Mouse (Mus musculus) gastrocnemius, adult 18-20 months (tissue): ENCODE measurements around the gene Fga. TPM values are rescaled to one million over a fixed set of nuclear protein-coding genes. Genes with fewer than 3 reads are reported as not detected.

Experiments
- DNase-seq: peaks from one replicate; pipeline ENCODE4 v3.0.0; 2021; ENCODE audit warnings: low spot score
- long read RNA-seq, 2 experiments: library from polyadenylated mRNA; stranded (forward); transcript quantifications; one replicate each; pipeline ENCODE4 v2.0.0; 2021
- total RNA-seq, 2 experiments: library from RNA; stranded (reverse); gene quantifications; 2 replicates each; pipeline ENCODE4 v1.2.3; 2021

Fga gene
- total RNA-seq, result 1 to 10 TPM in 1 of 2 experiments, not detected in 1; 1.6 TPM
- long read RNA-seq, experiment 1, result 0 reads
- long read RNA-seq, experiment 2, result 0 reads

- DNase-seq, result no peak
Measured at GRCm38 (mm10) chr3:83025475-83026301, at the start of gene Fga. Gene Fga, plus strand, starts transcription at chr3:83026076.

GRCm38 (mm10) chr3:82980818-82981217 lies 45.1 kb upstream of the Fga start:
- DNase-seq, result peak; percentile 14

GRCm38 (mm10) chr3:82981861-82982260 lies 44.0 kb upstream of the Fga start:
- no peak for DNase-seq

- DNase-seq, result no peak
Measured at GRCm38 (mm10) chr3:82984840-82985239, 41.0 kb upstream of the Fga start.

GRCm38 (mm10) chr3:82991963-82992362 lies 33.9 kb upstream of the Fga start:
- no peak for DNase-seq

GRCm38 (mm10) chr3:82992956-82993355 lies 32.9 kb upstream of the Fga start:
- no peak for DNase-seq

- peak; percentile 9 for DNase-seq
Measured at GRCm38 (mm10) chr3:82995368-82995767, 30.5 kb upstream of the Fga start.

GRCm38 (mm10) chr3:82996656-82997055 lies 29.2 kb upstream of the Fga start:
- DNase-seq, result no peak

- DNase-seq, result peak; percentile 58
Measured at GRCm38 (mm10) chr3:82998772-82999463, 27.0 kb upstream of the Fga start.

- no peak for DNase-seq
Measured at GRCm38 (mm10) chr3:82999995-83000394, 25.9 kb upstream of the Fga start.

GRCm38 (mm10) chr3:83002191-83002590 lies 23.7 kb upstream of the Fga start:
- peak; percentile 22 for DNase-seq

GRCm38 (mm10) chr3:83003068-83003467 lies 22.8 kb upstream of the Fga start:
- no peak for DNase-seq

GRCm38 (mm10) chr3:83004801-83005200 lies 21.1 kb upstream of the Fga start:
- DNase-seq, result no peak

- DNase-seq, result no peak
Measured at GRCm38 (mm10) chr3:83007557-83007956, 18.3 kb upstream of the Fga start, which contains the start of gene Fgg. Gene Fgg, plus strand, starts transcription at chr3:83007724.

- no peak for DNase-seq
Measured at GRCm38 (mm10) chr3:83010291-83010690, 15.6 kb upstream of the Fga start.

- no peak for DNase-seq
Measured at GRCm38 (mm10) chr3:83011136-83011535, 14.7 kb upstream of the Fga start.

- no peak for DNase-seq
Measured at GRCm38 (mm10) chr3:83011565-83011964, 14.3 kb upstream of the Fga start.

- no peak for DNase-seq
Measured at GRCm38 (mm10) chr3:83012636-83013035, 13.2 kb upstream of the Fga start.

- no peak for DNase-seq
Measured at GRCm38 (mm10) chr3:83013951-83014350, 11.9 kb upstream of the Fga start.

- no peak for DNase-seq
Measured at GRCm38 (mm10) chr3:83016236-83016635, 9.6 kb upstream of the Fga start.

- no peak for DNase-seq
Measured at GRCm38 (mm10) chr3:83020387-83020786, 5.5 kb upstream of the Fga start.

GRCm38 (mm10) chr3:83021176-83021575 lies 4.7 kb upstream of the Fga start:
- DNase-seq, result no peak

GRCm38 (mm10) chr3:83025036-83025435 lies 840 bp upstream of the Fga start:
- DNase-seq, result no peak
